Mouse (Mus musculus) olfactory bulb, adult 2 months (tissue): ENCODE results near the gene Hist2h2be.

Experiments
- CTCF ChIP-seq: fragments of 200-500 bp; IDR thresholded peaks from 2 replicates; pipeline ENCODE4 v1.5.1; 2012; ENCODE audit warnings: low read depth, mild to moderate bottlenecking, low read length, moderate library complexity; ENCODE audit not compliant: insufficient read depth
- POLR2A ChIP-seq: fragments of 200-500 bp; IDR thresholded peaks from 2 replicates; pipeline ENCODE4 v1.6.1; 2012; ENCODE audit warnings: mild to moderate bottlenecking, low read depth, low read length, moderate library complexity; ENCODE audit not compliant: insufficient read depth

DNA sequence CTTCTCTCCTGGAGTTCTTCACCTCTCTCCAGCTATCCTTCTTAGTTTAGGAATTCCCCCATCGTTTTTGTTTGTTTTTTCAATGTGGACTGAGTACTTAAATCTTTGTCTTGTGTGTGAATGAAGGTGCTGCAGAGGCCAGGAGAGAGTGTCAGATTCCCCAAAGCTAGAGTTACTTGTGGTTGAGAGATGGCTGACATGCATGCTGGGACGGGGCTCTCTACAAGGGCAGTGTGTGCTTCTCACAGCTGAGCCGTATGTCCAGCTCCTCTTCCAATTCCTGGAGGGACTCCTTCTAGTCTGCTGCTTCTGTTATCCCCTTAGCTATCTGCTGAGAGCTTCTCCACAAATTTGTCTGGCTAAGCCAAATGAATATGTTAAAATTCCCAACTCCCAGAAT lies 14.9 kb downstream of the Hist2h2be start:
- TF ChIP-seq CTCF (no peak), POLR2A (no peak)
